Mouse (Mus musculus) limb, embryonic 11.5 days (tissue): ENCODE data around the gene Ostn. TPM values are rescaled to one million over a fixed set of nuclear protein-coding genes. Genes with fewer than 3 reads are reported as not detected.

ENCODE experiments used
- polyA plus RNA-seq: library from polyadenylated mRNA; unstranded; fragments of >200 nt; fragmentation: Nextera tagmentation; extraction: Ambion mirVana; gene quantifications from 2 replicates; pipeline ENCODE4 v1.2.1, GENCODE M21; 2014

The Ostn gene
- polyA plus RNA-seq, 1 experiment from 2014 or later = not detected

Other genes starting within 250 kb of the Ostn start
- gene Uts2b, start 62.8 kb downstream of the Ostn start, polyA plus RNA-seq = not detected in 2 replicates
- 55.5 and 63.4 TPM in 2 replicates for gene Ccdc50, start 81.4 kb downstream of the Ostn start, polyA plus RNA-seq